Mouse (Mus musculus) ES-CJ7 (cell line): ENCODE data around the gene Pnma5.
A peak's percentile ranks its signal among the peaks of the same experiment; 100 is the strongest.
"Not testable (repeated sequence)": the region's sequence is repeated elsewhere in the genome, so short reads cannot be mapped to it uniquely, and the experiment has no call there.

Experiments used
- DNase-seq: peaks from one replicate; pipeline ENCODE4 v3.0.0; 2011; ENCODE audit warnings: low read depth, low spot score

Pnma5 gene

DNA sequence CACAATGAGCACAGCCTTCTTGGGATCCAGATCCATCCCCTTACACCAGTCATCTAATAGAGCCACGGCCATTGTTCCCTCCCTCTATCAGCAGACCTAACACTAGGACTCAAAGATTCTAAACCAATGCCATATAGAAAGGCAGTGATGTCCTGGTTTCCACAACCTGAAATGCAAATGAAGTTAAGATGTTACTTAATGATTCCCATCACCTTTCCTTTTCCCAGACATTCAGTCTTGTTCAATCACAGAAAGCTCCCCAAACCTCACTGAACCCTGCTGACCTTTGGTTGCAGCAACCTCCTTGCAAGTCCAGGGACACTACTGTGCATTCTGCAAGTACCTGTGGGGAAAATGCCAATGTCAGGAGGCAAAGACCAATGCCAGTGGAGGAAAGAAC lies at the start of gene Pnma5:
Gene Pnma5 (minus strand): TSS at position 101 of the 400 bp plus-strand sequence.
- no peak for DNase-seq

DNA sequence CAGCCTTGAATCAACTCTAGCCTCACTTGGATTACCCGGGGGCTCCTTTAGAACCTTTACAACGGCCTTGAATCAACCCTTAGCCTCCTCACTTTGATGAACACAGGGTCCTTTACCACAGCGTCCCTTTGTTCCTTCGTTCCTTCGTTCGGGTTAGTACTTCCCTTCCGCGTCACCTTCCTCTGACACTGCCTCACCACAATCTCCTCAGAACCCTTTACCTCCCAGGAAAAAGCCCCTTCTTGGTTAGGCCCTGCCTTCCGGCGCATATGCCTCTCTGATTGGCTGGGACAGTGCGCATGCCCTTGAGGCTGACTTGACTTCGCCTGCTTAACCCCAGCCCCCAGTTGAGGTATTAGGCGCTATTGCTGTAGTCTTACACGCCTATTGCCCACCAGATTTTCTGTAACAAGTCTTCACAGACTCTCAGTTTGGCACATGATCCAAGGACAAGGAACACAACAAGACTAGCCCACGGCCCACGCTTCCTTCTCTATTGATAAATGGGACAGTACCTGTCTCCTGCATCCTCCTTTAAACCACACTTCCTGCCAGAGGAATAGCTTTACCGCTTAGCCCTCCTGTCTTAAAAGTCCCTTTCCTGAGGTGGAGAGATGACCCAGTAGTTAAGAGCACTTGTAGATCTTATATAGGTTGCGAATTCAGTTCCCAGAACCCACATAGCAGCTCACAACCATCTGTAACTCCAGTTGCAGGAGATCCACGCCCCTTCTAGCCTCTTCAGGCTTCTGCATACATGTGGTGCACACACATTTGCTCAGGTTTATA lies 45.6 kb upstream of the Pnma5 start, which contains the start of gene Xlr4a:
Gene Xlr4a (minus strand): TSS at position 212 of the 789 bp plus-strand sequence.
- not testable (repeated sequence) for DNase-seq

GRCm38 (mm10) chrX:73066765-73067312 lies 29.9 kb upstream of the Pnma5 start:
- not testable (repeated sequence) for DNase-seq

GRCm38 (mm10) chrX:73064415-73064793 lies 27.5 kb upstream of the Pnma5 start, which contains the start of gene Pnma3:
TSS of gene Pnma3 (plus strand) at chrX:73064787.
- no peak for DNase-seq

- DNase-seq, result no peak
Measured at GRCm38 (mm10) chrX:73063512-73064414, 26.9 kb upstream of the Pnma5 start.

GRCm38 (mm10) chrX:73062323-73062722 lies 25.4 kb upstream of the Pnma5 start:
- DNase-seq, result no peak

GRCm38 (mm10) chrX:73061528-73061927 lies 24.6 kb upstream of the Pnma5 start:
- no peak for DNase-seq

DNA sequence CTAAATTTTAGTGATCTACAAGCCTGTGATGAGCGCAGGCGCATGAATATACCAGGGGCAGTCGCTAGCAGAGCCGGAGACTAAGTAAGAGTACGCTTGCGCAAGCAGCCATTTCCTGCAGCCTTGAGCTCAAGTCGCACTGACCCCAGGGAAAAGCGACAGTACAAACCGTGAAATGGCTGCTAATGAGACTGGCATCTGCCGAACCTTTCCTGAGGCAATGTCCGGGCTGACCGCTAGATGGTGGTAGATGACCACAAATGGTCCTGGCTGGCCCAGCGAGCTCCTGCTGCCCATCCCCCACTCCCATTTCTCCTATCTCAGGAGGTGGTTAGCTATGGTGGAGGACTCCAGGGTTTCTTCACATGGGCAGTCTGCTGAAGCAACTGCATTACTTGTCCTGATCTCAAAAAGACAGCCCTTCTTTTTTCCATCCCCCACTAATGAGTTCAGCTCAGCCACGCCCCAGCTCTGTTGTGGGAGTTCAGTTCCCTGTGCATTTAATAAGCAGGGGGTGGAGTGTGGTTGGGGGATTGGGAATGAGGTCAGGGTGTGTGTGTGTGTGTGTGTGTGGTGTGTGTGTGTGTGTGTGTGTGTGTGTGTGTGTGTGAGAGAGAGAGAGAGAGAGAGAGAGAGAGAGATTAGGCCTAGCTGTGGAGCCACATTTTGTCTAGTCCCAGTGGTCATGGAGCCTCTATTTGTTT lies 17.1 kb upstream of the Pnma5 start:
- DNase-seq, result peak; percentile 90

- DNase-seq, result peak; percentile 35
Measured at GRCm38 (mm10) chrX:73039666-73040065, 2.8 kb upstream of the Pnma5 start.

DNA sequence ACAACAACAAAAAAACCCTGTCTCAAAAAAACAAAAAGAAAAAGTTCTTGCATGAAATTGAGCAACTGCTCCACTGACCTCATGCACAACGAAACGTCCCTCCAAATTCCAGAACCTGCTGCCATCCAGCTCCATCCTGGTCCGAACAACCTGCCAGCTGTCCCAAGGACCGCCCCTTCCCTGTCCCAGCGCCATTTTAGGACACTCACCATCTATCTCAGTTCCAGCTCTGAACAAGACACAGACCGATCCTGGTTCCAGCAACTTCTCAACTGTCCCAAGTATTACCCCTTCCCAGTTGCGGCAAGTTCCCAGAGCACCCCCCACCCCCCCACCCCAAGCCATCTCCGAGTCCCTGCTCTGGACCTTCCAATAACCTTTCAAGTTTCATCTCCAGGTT lies 1.9 kb upstream of the Pnma5 start:
- no peak for DNase-seq

DNA sequence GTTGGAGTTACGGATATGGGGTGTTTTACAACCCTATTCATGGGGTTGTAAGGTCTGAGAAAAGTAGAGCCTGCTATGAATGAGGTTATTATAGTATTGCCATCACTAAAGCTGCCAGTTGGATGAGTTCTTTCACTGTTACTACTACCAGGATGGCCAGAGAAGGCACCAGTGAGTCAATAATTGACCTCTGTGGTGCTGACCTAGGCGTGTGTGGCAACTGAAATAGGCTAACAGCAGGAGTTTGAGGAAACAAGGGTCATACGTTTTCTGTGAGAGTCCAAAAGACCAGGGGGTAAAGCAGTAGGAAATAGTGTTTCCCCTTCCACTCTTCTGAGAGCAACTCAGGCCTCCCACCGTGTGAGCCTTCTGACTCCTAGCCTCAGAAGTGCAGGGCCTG lies 24.1 kb downstream of the Pnma5 start:
- DNase-seq, result no peak

DNA sequence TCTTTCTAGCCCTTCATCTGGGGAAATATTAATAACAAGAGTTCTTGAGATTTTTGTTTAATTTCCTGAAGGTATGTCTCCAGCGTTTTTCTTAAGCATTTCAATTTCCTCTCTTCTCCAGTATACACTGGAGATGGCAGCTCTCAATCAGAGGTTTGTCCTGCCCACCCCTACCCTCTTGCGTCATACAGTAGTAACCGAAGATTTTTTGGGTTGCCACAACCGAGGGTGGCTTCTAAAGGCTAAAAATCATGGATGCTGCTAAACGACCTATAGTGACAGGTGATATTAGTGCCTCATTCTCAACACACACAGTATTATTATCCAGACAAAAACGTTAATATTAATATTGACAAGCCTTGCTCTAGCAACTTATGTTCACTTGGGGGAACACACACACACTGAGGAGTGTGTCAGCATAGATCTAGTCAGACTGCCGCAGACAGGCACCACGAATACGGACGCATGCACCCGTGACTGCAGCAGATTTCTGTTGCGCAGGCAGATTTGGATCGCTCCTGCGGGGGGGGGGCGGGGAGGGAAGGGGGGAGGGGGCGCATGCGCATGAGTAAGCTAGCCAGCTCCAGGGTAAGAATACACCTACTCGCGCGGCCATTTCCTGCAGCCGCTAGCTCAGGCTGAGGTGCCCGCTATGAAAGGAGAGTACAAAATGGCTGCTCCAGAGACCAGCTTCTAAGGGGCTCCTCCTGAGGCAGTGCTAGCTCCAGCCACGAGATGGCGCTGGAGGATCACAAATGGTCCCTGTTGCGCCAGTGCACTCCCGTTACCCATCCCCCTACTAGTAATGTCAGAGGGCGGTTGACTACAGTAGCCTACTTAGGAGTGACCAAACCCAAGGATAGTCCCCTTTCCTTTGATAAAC lies 29.1 kb downstream of the Pnma5 start:
- DNase-seq, result peak; percentile 92

GRCm38 (mm10) chrX:73005678-73006077 lies 31.2 kb downstream of the Pnma5 start:
- no peak for DNase-seq

- no peak for DNase-seq
Measured at GRCm38 (mm10) chrX:73003110-73003509, 33.8 kb downstream of the Pnma5 start.

- DNase-seq, result no peak
Measured at GRCm38 (mm10) chrX:72995542-72995941, 41.4 kb downstream of the Pnma5 start.

DNA sequence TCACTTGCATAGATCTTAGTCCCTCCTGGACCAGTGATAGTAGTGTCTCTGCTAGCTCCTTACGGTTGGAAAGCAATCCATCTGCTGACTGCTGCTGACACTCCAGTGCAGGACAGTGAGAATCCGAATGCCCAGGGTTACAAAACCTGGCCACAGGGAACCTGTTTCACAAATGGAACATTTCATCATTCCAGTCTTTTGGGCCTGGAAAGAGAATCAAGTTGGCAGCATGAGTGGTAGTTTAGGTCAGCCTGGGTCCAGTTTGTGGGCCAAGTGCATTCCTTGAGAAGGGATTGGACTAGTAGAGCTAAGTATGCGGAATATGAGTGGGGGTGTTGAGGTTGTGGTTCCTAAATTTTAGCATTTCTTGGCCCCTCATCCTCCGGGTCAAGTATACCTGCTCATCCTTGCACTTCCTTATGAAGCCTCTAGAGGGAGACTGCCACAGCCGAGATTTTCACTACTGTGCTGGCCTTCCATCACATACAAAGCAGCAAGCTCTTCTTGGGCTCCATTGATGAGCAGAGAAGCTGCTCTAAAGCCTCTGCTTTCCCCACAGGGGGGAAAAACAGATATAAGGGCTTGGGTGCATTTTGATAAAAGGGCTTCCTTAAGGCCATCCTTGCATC lies 44.5 kb downstream of the Pnma5 start:
- peak; percentile 30 for DNase-seq

- no peak for DNase-seq
Measured at GRCm38 (mm10) chrX:72990581-72990980, 46.3 kb downstream of the Pnma5 start.

- DNase-seq, result no peak
Measured at GRCm38 (mm10) chrX:72988431-72988830, 48.5 kb downstream of the Pnma5 start.

- no peak for DNase-seq
Measured at GRCm38 (mm10) chrX:72987520-72987905, 49.4 kb downstream of the Pnma5 start.
